Comparison of ENCODE assay signal across 1 mouse cellular context in the genomic region with DNA sequence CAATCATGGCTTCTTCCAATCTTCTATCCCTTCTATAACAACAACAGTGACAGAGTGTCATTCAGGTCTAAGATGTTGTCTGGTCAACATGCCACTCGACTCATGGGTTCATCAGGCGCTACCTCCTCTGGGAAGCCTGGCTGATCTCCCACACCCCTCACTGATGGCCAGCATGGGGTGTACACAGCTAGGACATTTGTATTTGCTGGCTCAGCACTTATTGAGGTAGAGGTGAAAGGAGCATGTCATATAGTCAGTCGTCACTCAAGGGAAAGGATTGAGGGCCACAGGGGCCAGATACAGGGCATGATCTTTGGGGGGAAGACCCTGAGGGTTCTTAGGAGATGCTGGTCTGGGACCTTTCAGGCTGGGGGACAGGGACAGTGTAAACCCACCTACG.
TF ChIP-seq lines count a peak whose summit lies in the region.

No protein-coding gene starts in this region.

TF ChIP-seq in CH12.LX, 34 proteins besides CTCF, POLR2A, EP300 and RAD21 (continued from another document):
- no peak for TF ChIP-seq CHD1 (IDR thresholded peaks at IDR 0.05; ENCODE audit: low read depth, low read length)
- TF ChIP-seq ETS1 (conservative IDR thresholded peaks at IDR 0.05; ENCODE audit: low read depth, low read length), result no peak
